Mouse (Mus musculus) CH12.LX (cell line): ENCODE results near the gene Dennd2c. TPM values are rescaled to one million over a fixed set of nuclear protein-coding genes. Genes with fewer than 3 reads are reported as not detected.

Experiments used
- DNase-seq: peaks from one replicate; pipeline ENCODE4 v3.0.0-alpha.2; 2013; ENCODE audit errors: extremely low read depth
- H3K27ac ChIP-seq: 2 replicates; pipeline ENCODE4 v1.5.1; 2012; ENCODE audit warnings: low read depth, mild to moderate bottlenecking, control low read depth, moderate library complexity; ENCODE audit not compliant: insufficient read depth
- H3K27me3 ChIP-seq: replicated peaks from 2 replicates; pipeline ENCODE3; 2012; ENCODE audit warnings: inconsistent platforms
- H3K36me3 ChIP-seq, 2 experiments: replicated peaks in 1 of 2; 2 replicates each; pipeline versions ENCODE3 to v1.6.1; 2012; ENCODE audit warnings: inconsistent platforms in 1 of 2, low read length in 1 of 2, mild to moderate bottlenecking in 1 of 2, mixed read lengths in 1 of 2, moderate library complexity in 1 of 2; ENCODE audit not compliant: control insufficient read depth in 1 of 2, insufficient read depth in 1 of 2
- H3K4me1 ChIP-seq, 2 experiments: 2 replicates each; pipeline ENCODE4 v1.6.1; 2012; ENCODE audit warnings: inconsistent platforms in 1 of 2, moderate library complexity in 1 of 2; ENCODE audit not compliant: insufficient read depth in 2 of 2, control insufficient read depth in 1 of 2
- H3K4me2 ChIP-seq: 2 replicates; pipeline ENCODE4 v1.6.1; 2012; ENCODE audit warnings: low read depth, mild to moderate bottlenecking, control low read depth; ENCODE audit not compliant: poor library complexity, insufficient read depth, severe bottlenecking
- H3K4me3 ChIP-seq, 3 experiments: fragments of 150-350 bp in 1 of 3; sonication (generic) in 1 of 3; replicated peaks in 1 of 3; 2 replicates each; pipeline versions ENCODE3 to v1.5.1; 2011 to 2012; ENCODE audit warnings: low read depth in 2 of 3, low read length in 2 of 3, mild to moderate bottlenecking in 2 of 3, moderate library complexity in 2 of 3, control low read depth in 1 of 3, improper control_type of control experiment in 1 of 3, inconsistent platforms in 1 of 3, mixed read lengths in 1 of 3; ENCODE audit not compliant: poor library complexity in 1 of 3
- H3K79me2 ChIP-seq: replicated peaks from 2 replicates; pipeline ENCODE4 v1.6.1; 2012; ENCODE audit warnings: mild to moderate bottlenecking, moderate library complexity; ENCODE audit not compliant: control insufficient read depth, poor library complexity, insufficient read depth, severe bottlenecking; ENCODE audit errors: extremely low read depth
- H3K9ac ChIP-seq: 2 replicates; pipeline ENCODE4 v1.6.1; 2012; ENCODE audit warnings: low read depth, mild to moderate bottlenecking, control low read depth, moderate library complexity; ENCODE audit not compliant: insufficient read depth
- H3K9me3 ChIP-seq: replicated peaks from 2 replicates; pipeline ENCODE3; 2012; ENCODE audit warnings: low read length, inconsistent platforms, mixed read lengths
- BHLHE40 ChIP-seq: IDR thresholded peaks from 2 replicates; pipeline ENCODE4 v1.6.1; 2011; ENCODE audit warnings: mild to moderate bottlenecking, low read depth, low read length, improper control_type of control experiment
- CHD2 ChIP-seq: IDR thresholded peaks from 2 replicates; pipeline ENCODE4 v1.6.1; 2011; ENCODE audit warnings: low read length, improper control_type of control experiment
- E2F4 ChIP-seq: IDR thresholded peaks from 2 replicates; pipeline ENCODE4 v1.6.1; 2011; ENCODE audit warnings: low read depth, low read length, improper control_type of control experiment; ENCODE audit not compliant: insufficient replicate concordance
- ELF1 ChIP-seq: IDR thresholded peaks from 2 replicates; pipeline ENCODE4 v1.6.1; 2014; ENCODE audit warnings: low read depth, mild to moderate bottlenecking, inconsistent platforms, low read length, improper control_type of control experiment
- EP300 ChIP-seq: IDR thresholded peaks from 2 replicates; pipeline ENCODE4 v1.6.1; 2011; ENCODE audit warnings: low read length, improper control_type of control experiment
- ETS1 ChIP-seq: conservative IDR thresholded peaks from 2 replicates; pipeline ENCODE4 v1.6.1; 2012; ENCODE audit warnings: low read depth, mild to moderate bottlenecking, inconsistent platforms, low read length, improper control_type of control experiment, moderate library complexity
- HCFC1 ChIP-seq: IDR thresholded peaks from 2 replicates; pipeline ENCODE4 v1.6.1; 2012; ENCODE audit warnings: low read depth, mild to moderate bottlenecking, inconsistent platforms, low read length, improper control_type of control experiment
- JUN ChIP-seq: IDR thresholded peaks from 2 replicates; pipeline ENCODE4 v1.6.1; 2011; ENCODE audit warnings: low read depth, mild to moderate bottlenecking, low read length, improper control_type of control experiment, moderate library complexity; ENCODE audit not compliant: insufficient read depth
- MAFK ChIP-seq: IDR thresholded peaks from 2 replicates; pipeline ENCODE4 v1.6.1; 2011; ENCODE audit warnings: low read length, improper control_type of control experiment; ENCODE audit not compliant: insufficient replicate concordance
- MAZ ChIP-seq: IDR thresholded peaks from 2 replicates; pipeline ENCODE4 v1.6.1; 2012; ENCODE audit warnings: low read depth, mild to moderate bottlenecking, inconsistent platforms, low read length, improper control_type of control experiment, moderate library complexity
- MEF2A ChIP-seq: IDR thresholded peaks from 2 replicates; pipeline ENCODE4 v1.6.1; 2014; ENCODE audit warnings: low read depth, mild to moderate bottlenecking, inconsistent platforms, low read length, improper control_type of control experiment, borderline replicate concordance
- MXI1 ChIP-seq: IDR thresholded peaks from 2 replicates; pipeline ENCODE4 v1.6.1; 2011; ENCODE audit warnings: mild to moderate bottlenecking, low read depth, low read length, improper control_type of control experiment
- PAX5 ChIP-seq: IDR thresholded peaks from 2 replicates; pipeline ENCODE4 v1.6.1; 2012; ENCODE audit warnings: low read length, inconsistent platforms, mixed read lengths
- SIN3A ChIP-seq: IDR thresholded peaks from 2 replicates; pipeline ENCODE4 v1.6.1; 2012; ENCODE audit warnings: low read length, improper control_type of control experiment, inconsistent platforms
- TBP ChIP-seq: conservative IDR thresholded peaks from 2 replicates; pipeline ENCODE4 v1.6.1; 2011; ENCODE audit warnings: low read depth, low read length, improper control_type of control experiment
- UBTF ChIP-seq: IDR thresholded peaks from 2 replicates; pipeline ENCODE4 v1.6.1; 2012; ENCODE audit warnings: low read depth, mild to moderate bottlenecking, inconsistent platforms, low read length, improper control_type of control experiment, moderate library complexity
- USF1 ChIP-seq: IDR thresholded peaks from 2 replicates; pipeline ENCODE4 v1.6.1; 2014; ENCODE audit warnings: low read depth, mild to moderate bottlenecking, inconsistent platforms, low read length, improper control_type of control experiment
- USF2 ChIP-seq: conservative IDR thresholded peaks from 2 replicates; pipeline ENCODE4 v1.6.1; 2011; ENCODE audit warnings: low read depth, low read length, improper control_type of control experiment
- ZC3H11A ChIP-seq: IDR thresholded peaks from 2 replicates; pipeline ENCODE4 v1.6.1; 2012; ENCODE audit warnings: low read depth, mild to moderate bottlenecking, inconsistent platforms, low read length, improper control_type of control experiment
- ZMIZ1 ChIP-seq: IDR thresholded peaks from 2 replicates; pipeline ENCODE4 v1.6.1; 2012; ENCODE audit warnings: low read depth, mild to moderate bottlenecking, inconsistent platforms, low read length, improper control_type of control experiment
- ZNF384 ChIP-seq: IDR thresholded peaks from 2 replicates; pipeline ENCODE4 v1.6.1; 2012; ENCODE audit warnings: low read depth, low read length, improper control_type of control experiment, inconsistent platforms
- dilution Hi-C: fragments of 300-500 bp; cut with MboI; formaldehyde crosslinking; loops from 2 replicates; pipeline ENCODE4 v1.14.3; 2020; ENCODE audit warnings: low sequenced_read_pairs; ENCODE audit not compliant: extremely low pct_unique_long_range_greater_than_20kb, extremely low pct_ligation_motif_present
- in situ Hi-C: fragments of 300-500 bp; cut with MboI; formaldehyde crosslinking; loops from 3 replicates; pipeline ENCODE4 v1.14.3; 2019; ENCODE audit warnings: low sequenced_read_pairs, low pct_ligation_motif_present, low pct_unique_long_range_greater_than_20kb, mixed read lengths
- polyA plus RNA-seq: library from polyadenylated mRNA; unstranded; fragments of >175 nt; gene quantifications from 2 replicates; pipeline ENCODE4 v1.2.1, GENCODE M21; 2012; ENCODE audit warnings: low read depth; ENCODE audit not compliant: insufficient read length
- total RNA-seq, 2 experiments: library from RNA; depleted of rRNA; stranded (reverse); fragments of 300-350 nt in 1 of 2; fragments of >200 nt in 1 of 2; gene quantifications; 2 replicates each; pipeline ENCODE4 v1.2.3; 2012 to 2014

Gene Dennd2c
- total and polyA plus RNA-seq, 3 experiments: 0.13 to 0.27 (median 0.19) TPM

GRCm38 (mm10) chr3:103112216-103112615 lies 9.8 kb downstream of the Dennd2c start:
- H3K27ac ChIP-seq: no peak overlapping the region
- H3K4me1 ChIP-seq: no peaks in the 10 kb centered on the region
- no peaks in the 10 kb centered on the region for H3K79me2 ChIP-seq
- no peaks in the 10 kb centered on the region for H3K9me3 ChIP-seq
- H3K27me3 ChIP-seq: no peaks in the 10 kb centered on the region
- H3K4me3 ChIP-seq: no peak overlapping the region
- no peak for TF ChIP-seq BHLHE40
- TF ChIP-seq ZNF384: no peak
- no peak for TF ChIP-seq CHD2
- TF ChIP-seq MEF2A: no peak
- no peak for TF ChIP-seq ETS1
- TF ChIP-seq MAFK: no peak
- no peak for TF ChIP-seq MAZ
- TF ChIP-seq UBTF: no peak
- TF ChIP-seq ZC3H11A: no peak
- dilution Hi-C loops (no loop called here), in situ Hi-C loops (no loop called here)
- no peak overlapping the region for H3K4me2 ChIP-seq
- no peak for DNase-seq
- no peak overlapping the region for H3K9ac ChIP-seq
- no peaks in the 10 kb centered on the region for H3K36me3 ChIP-seq

DNA sequence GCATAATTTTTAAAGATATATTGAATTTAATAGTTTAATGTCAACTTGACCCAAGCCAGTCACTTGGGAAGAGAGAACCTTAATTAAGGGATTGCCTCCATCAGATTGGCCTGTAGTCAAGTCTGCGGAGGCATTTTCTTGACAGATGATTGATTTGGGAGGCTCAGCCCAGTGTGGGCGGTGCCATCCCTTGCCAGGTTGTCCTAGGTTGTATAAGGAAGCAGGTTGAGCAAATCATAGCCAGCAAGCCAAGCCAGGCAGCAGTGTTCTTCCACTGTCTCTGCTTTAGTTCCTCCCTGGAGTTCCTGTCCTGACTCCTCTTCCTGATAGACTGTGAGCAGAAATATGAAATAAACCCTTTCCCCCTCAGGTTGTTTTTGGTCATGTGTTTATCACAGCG lies 21.2 kb downstream of the Dennd2c start:
- H3K79me2 ChIP-seq: no peaks in the 10 kb centered on the region
- H3K27me3 ChIP-seq: no peaks in the 10 kb centered on the region
- no peaks in the 10 kb centered on the region for H3K9me3 ChIP-seq
- no peaks in the 10 kb centered on the region for H3K36me3 ChIP-seq
- H3K9ac ChIP-seq: no peak overlapping the region
- DNase-seq: no peak
- in situ Hi-C loops: no loop called here
- H3K4me3 ChIP-seq: no peak overlapping the region
- no peak overlapping the region for H3K27ac ChIP-seq
- no peak overlapping the region for H3K4me2 ChIP-seq
- H3K4me1 ChIP-seq: peaks cover 0 to 7% of the 10 kb centered on the region in 2 experiments; a peak in 2 of 4 replicates
- TF ChIP-seq USF2: no peak
- TF ChIP-seq USF1: no peak
- TF ChIP-seq TBP: no peak
- TF ChIP-seq EP300: no peak
- no peak for TF ChIP-seq PAX5
- no peak for TF ChIP-seq ZNF384
- no peak for TF ChIP-seq SIN3A
- TF ChIP-seq BHLHE40: no peak
- no peak for TF ChIP-seq ZMIZ1
- TF ChIP-seq HCFC1: no peak
- no peak for TF ChIP-seq MAFK
- TF ChIP-seq ETS1: no peak
- no peak for TF ChIP-seq MXI1
- no peak for TF ChIP-seq E2F4
- TF ChIP-seq ELF1: no peak
- no peak for TF ChIP-seq JUN
- dilution Hi-C loops: no loop called here
